Mouse (Mus musculus) intestine, embryonic 16.5 days (tissue): ENCODE measurements around the gene Angel2. TPM values are rescaled to one million over a fixed set of nuclear protein-coding genes. Genes with fewer than 3 reads are reported as not detected.

Source experiments
- ATAC-seq: fragments of 200-750 bp; cut with Nextera tagmentation; 2 replicates; pipeline ENCODE4 v1.8.0; 2017; ENCODE audit warnings: moderate TSS enrichment, moderate library complexity
- H3K27ac ChIP-seq: fragments of 300-500 bp; sonication (generic); 2 replicates; pipeline ENCODE4 v1.5.1; 2014; ENCODE audit warnings: mild to moderate bottlenecking, low read length
- H3K27me3 ChIP-seq: fragments of 300-500 bp; sonication (generic); replicated peaks from 2 replicates; pipeline ENCODE4 v1.6.1; 2014; ENCODE audit warnings: low read length, control low read depth, mixed read lengths; ENCODE audit not compliant: control insufficient read depth, insufficient read depth
- H3K36me3 ChIP-seq: fragments of 300-500 bp; sonication (generic); 2 replicates; pipeline ENCODE4 v1.6.1; 2014; ENCODE audit warnings: low read length, control low read depth; ENCODE audit not compliant: control insufficient read depth, insufficient read depth
- H3K4me1 ChIP-seq: fragments of 300-500 bp; sonication (generic); 2 replicates; pipeline ENCODE4 v1.6.1; 2014; ENCODE audit warnings: low read length, control low read depth, mixed read lengths; ENCODE audit not compliant: control insufficient read depth, insufficient read depth
- H3K4me2 ChIP-seq: fragments of 300-500 bp; sonication (generic); 2 replicates; pipeline ENCODE4 v1.6.1; 2014; ENCODE audit warnings: low read depth, low read length, control low read depth
- H3K4me3 ChIP-seq: fragments of 300-500 bp; sonication (generic); 2 replicates; pipeline ENCODE4 v1.5.1; 2014; ENCODE audit warnings: mild to moderate bottlenecking, low read length
- H3K9ac ChIP-seq: fragments of 300-500 bp; sonication (generic); 2 replicates; pipeline ENCODE4 v1.6.1; 2014; ENCODE audit warnings: low read depth, low read length
- H3K9me3 ChIP-seq: fragments of 300-500 bp; sonication (generic); 2 replicates; pipeline ENCODE4 v1.6.1; 2016; ENCODE audit warnings: low read length, control low read depth; ENCODE audit not compliant: control insufficient read depth
- WGBS: fragments of 180-500 bp; shearing (Covaris S2); extraction: QIAGEN DNeasy Blood & Tissue Kit; methylation state at CpG from one replicate; pipeline ENCODE4 v1.1.7; 2014; 5-methylcytosine and 5-hydroxymethylcytosine counted together
- polyA plus RNA-seq: library from polyadenylated mRNA; unstranded; fragments of >200 nt; fragmentation: Nextera tagmentation; extraction: Ambion mirVana; gene quantifications from 2 replicates; pipeline ENCODE4 v1.2.1, GENCODE M21; 2015

Gene Angel2
- polyA plus RNA-seq, 1 experiment from 2014 or later, result 30.9 TPM

- Histone ChIP-seq H3K4me1 (peaks cover 28% of the 10 kb centered on the region), H3K4me3 (no peak overlapping the region), H3K4me2 (0 out of 2 replicates have a peak overlapping the region, but pooled peaks have one; percentile 9), H3K27me3 (no peaks in the 10 kb centered on the region), H3K36me3 (0 out of 2 replicates have a peak, but pooled peaks cover 7% of the 10 kb centered on the region), H3K9ac (no peak overlapping the region), H3K9me3 (no peaks in the 10 kb centered on the region), H3K27ac (peak overlapping the region; percentile 67)
- WGBS, result 54% methylated on average over 9 of the region's 9 CpGs
- peak; percentile 87 for ATAC-seq
Observed at GRCm38 (mm10) chr1:190898899-190899575, 25.9 kb upstream of the Angel2 start.

- Histone ChIP-seq H3K4me1 (peaks cover 28% of the 10 kb centered on the region), H3K4me2 (no peak overlapping the region), H3K9me3 (no peaks in the 10 kb centered on the region), H3K27ac (no peak overlapping the region), H3K4me3 (no peak overlapping the region), H3K36me3 (0 out of 2 replicates have a peak, but pooled peaks cover 2% of the 10 kb centered on the region), H3K9ac (no peak overlapping the region), H3K27me3 (no peaks in the 10 kb centered on the region)
- no peak for ATAC-seq
- WGBS, result 66% methylated on average over 2 of the region's 2 CpGs
Observed at GRCm38 (mm10) chr1:190901082-190901481, 23.8 kb upstream of the Angel2 start.

DNA sequence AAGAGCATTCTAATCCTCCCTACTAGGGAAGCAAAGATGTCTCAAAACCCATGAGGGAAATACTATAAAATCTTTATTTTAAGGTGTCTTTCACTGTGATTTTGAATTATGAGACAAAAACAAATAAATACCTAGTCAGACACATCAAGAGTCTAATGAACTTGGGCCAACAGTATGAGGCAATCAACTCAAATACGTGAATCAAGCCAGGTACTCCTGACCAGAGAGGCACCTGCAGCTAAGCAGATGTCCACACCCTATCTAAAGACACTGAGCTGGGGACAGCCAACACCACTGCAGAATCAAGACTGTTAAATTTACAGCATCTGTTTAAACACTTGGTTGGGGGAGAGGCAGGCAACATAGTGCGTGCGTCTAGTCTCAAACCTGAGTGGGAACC, 20.8 kb upstream of the Angel2 start:
- H3K4me3 ChIP-seq, result no peak overlapping the region
- no peak overlapping the region for H3K9ac ChIP-seq
- no peak overlapping the region for H3K4me2 ChIP-seq
- H3K27ac ChIP-seq, result no peak overlapping the region
- ATAC-seq, result no peak
- H3K27me3 ChIP-seq, result no peaks in the 10 kb centered on the region
- peaks cover 16% of the 10 kb centered on the region for H3K4me1 ChIP-seq
- no peaks in the 10 kb centered on the region for H3K9me3 ChIP-seq
- 92% methylated on average over 3 of the region's 3 CpGs for WGBS
- H3K36me3 ChIP-seq, result no peaks in the 10 kb centered on the region

DNA sequence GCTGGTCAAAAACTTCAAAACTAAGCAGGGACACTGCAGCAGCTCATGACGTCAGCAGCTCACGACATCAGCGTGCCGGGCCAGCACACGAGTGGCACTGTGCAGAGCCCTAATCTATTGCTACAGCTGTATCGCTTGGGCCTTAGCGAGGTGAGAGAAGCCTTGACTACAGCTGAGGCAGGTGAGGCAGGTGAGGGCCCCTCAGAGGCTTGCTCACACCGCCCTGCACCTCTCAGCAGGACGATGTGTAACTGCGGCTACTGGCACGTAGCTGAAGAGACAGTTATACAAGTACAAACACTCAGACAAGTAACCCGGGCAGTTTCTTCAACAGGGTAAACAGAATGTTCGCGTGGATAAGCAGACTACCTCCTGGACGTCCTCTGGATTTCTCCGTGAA, 20.2 kb upstream of the Angel2 start:
- peak; percentile 52 for ATAC-seq
- H3K27ac ChIP-seq, result no peak overlapping the region
- WGBS, result 74% methylated on average over 16 of the region's 16 CpGs
- no peaks in the 10 kb centered on the region for H3K36me3 ChIP-seq
- no peak overlapping the region for H3K4me3 ChIP-seq
- H3K9ac ChIP-seq, result no peak overlapping the region
- H3K4me2 ChIP-seq, result no peak overlapping the region
- H3K9me3 ChIP-seq, result no peaks in the 10 kb centered on the region
- no peaks in the 10 kb centered on the region for H3K27me3 ChIP-seq
- peaks cover 10% of the 10 kb centered on the region for H3K4me1 ChIP-seq

DNA sequence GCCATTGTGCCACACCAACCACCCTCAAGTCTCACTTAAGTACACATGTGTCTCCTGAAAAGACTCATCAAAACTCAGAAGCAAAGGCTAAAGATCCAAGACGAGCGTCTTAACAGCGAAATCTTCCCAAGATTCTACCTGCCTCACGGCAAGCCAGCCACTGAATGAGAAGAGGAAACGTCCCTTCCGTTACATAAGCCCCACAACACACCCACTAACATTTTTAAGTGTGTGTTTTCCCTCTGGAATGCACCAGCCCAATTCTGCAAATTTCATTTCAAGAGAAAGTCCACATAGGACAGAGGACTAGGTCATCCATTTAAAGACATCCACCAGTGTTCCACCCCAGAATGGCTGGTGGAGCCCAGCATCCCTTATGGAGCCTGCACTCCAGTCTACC, 14.1 kb upstream of the Angel2 start:
- H3K9ac ChIP-seq, result peak overlapping the region; percentile 82
- no peaks in the 10 kb centered on the region for H3K36me3 ChIP-seq
- no peaks in the 10 kb centered on the region for H3K27me3 ChIP-seq
- H3K27ac ChIP-seq, result no peak overlapping the region
- H3K4me3 ChIP-seq, result peak overlapping the region; percentile 74
- 78% methylated on average over 6 of the region's 6 CpGs for WGBS
- peaks cover 7% of the 10 kb centered on the region; the same call in 1 of the 2 replicates for H3K4me1 ChIP-seq
- H3K4me2 ChIP-seq, result peak overlapping the region; percentile 74
- no peak for ATAC-seq
- no peaks in the 10 kb centered on the region for H3K9me3 ChIP-seq

DNA sequence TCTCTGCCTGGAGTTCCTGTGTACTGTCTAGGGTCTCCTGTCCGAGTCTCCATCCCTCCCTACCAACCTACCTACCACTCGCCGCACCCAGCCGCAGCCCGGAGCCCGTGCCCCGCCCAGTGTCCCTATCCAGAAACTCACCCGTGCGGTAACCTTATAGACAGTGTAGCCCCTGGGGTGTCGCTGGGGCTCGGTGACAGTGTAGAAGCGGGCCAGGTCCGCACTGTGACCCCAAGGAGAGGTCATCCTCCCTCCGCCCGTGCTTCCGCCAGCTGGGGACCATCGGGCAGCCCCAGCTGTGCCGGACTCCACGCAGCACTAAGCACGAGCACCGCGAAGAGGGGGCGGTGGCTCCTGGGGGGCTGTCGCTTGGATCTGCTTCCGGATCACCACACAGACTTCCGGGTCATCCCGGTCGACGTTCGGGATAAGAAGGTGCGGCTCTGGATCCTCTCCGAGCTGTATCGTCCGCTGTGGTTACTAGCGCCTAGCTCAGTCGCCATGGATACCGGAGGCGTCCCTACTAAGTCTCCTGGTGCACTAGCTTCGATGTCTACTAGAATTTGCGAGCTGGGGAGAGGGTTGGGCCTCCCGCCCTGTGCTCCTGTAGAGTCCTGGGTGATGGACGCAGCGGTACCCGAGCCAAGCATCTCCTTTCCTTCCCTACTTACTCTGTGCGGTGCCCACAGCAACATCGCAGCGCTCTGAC, 13.3 kb upstream of the Angel2 start, which contains the start of gene Rps6kc1:
Gene Rps6kc1, minus strand, starts transcription at position 356 of the 709 bp plus-strand sequence.
- peak within 1 kb of the TSS; percentile 74 for H3K4me3 ChIP-seq
- peak within 1 kb of the TSS; percentile 74 for H3K4me2 ChIP-seq
- H3K9me3 ChIP-seq, result no peaks in the 10 kb centered on the region
- H3K27me3 ChIP-seq, result no peaks in the 10 kb centered on the region
- no peaks in the 10 kb centered on the region for H3K36me3 ChIP-seq
- WGBS, result 2% methylated on average over 47 of the region's 47 CpGs
- H3K9ac ChIP-seq, result peak within 1 kb of the TSS; percentile 82
- H3K4me1 ChIP-seq, result peaks cover 7% of the 10 kb centered on the region; the same call in 1 of the 2 replicates
- ATAC-seq, result peak; percentile 95
- peak within 1 kb of the TSS; percentile 26; the same call in 1 of the 2 replicates for H3K27ac ChIP-seq

- H3K27me3 ChIP-seq, result no peaks in the 10 kb centered on the region
- H3K9ac ChIP-seq, result no peak overlapping the region
- no peak overlapping the region for H3K4me2 ChIP-seq
- peaks cover 7% of the 10 kb centered on the region; the same call in 1 of the 2 replicates for H3K4me1 ChIP-seq
- no peaks in the 10 kb centered on the region for H3K9me3 ChIP-seq
- ATAC-seq, result no peak
- H3K4me3 ChIP-seq, result no peak overlapping the region
- no peak overlapping the region for H3K27ac ChIP-seq
- WGBS, result 42% methylated on average over 1 of the region's 1 CpGs
- no peaks in the 10 kb centered on the region for H3K36me3 ChIP-seq
Observed at GRCm38 (mm10) chr1:190912623-190913022, 12.3 kb upstream of the Angel2 start.

- Histone ChIP-seq H3K9ac (no peak overlapping the region), H3K4me3 (no peak overlapping the region), H3K4me1 (peaks cover 3% of the 10 kb centered on the region; the same call in 1 of the 2 replicates), H3K4me2 (no peak overlapping the region), H3K27me3 (no peaks in the 10 kb centered on the region), H3K9me3 (no peaks in the 10 kb centered on the region), H3K27ac (no peak overlapping the region), H3K36me3 (no peaks in the 10 kb centered on the region)
- 59% methylated on average over 7 of the region's 7 CpGs for WGBS
- ATAC-seq, result no peak
Observed at GRCm38 (mm10) chr1:190918938-190919337, 6.0 kb upstream of the Angel2 start.

GRCm38 (mm10) chr1:190919725-190920469, 5.0 kb upstream of the Angel2 start:
- no peak overlapping the region for H3K4me3 ChIP-seq
- peaks cover 3% of the 10 kb centered on the region; the same call in 1 of the 2 replicates for H3K4me1 ChIP-seq
- H3K9me3 ChIP-seq, result no peaks in the 10 kb centered on the region
- peak; percentile 84 for ATAC-seq
- 0 out of 2 replicates have a peak overlapping the region, but pooled peaks have one; percentile 30 for H3K27ac ChIP-seq
- peak overlapping the region; percentile 30; the same call in 1 of the 2 replicates for H3K4me2 ChIP-seq
- H3K9ac ChIP-seq, result peak overlapping the region; percentile 11; the same call in 1 of the 2 replicates
- no peaks in the 10 kb centered on the region for H3K27me3 ChIP-seq
- WGBS, result 51% methylated on average over 8 of the region's 8 CpGs
- H3K36me3 ChIP-seq, result no peaks in the 10 kb centered on the region
